Mouse (Mus musculus) layer of hippocampus, adult 2 months (tissue): Measurements from ENCODE around the gene Vps39. TPM values are rescaled to one million over a fixed set of nuclear protein-coding genes. Genes with fewer than 3 reads are reported as not detected.

Source experiments
- DNase-seq, 2 experiments: peaks; one replicate each; pipeline ENCODE4 v3.0.0; 2022; ENCODE audit warnings: low spot score in 2 of 2
- H3K27ac ChIP-seq: fragments of 200-600 bp; 2 replicates; pipeline ENCODE4 v1.8.1; 2022
- H3K4me3 ChIP-seq: fragments of 200-600 bp; 2 replicates; pipeline ENCODE4 v1.8.1; 2022; ENCODE audit warnings: mild to moderate bottlenecking
- CTCF ChIP-seq: fragments of 200-600 bp; conservative IDR thresholded peaks from 2 replicates; pipeline ENCODE4 v1.8.1; 2022; ENCODE audit warnings: antibody characterized with exemption, mild to moderate bottlenecking, moderate library complexity
- total RNA-seq, 2 experiments: library from RNA; stranded (reverse); gene quantifications; 2 replicates each; pipeline ENCODE4 v1.2.3; 2021

Gene Vps39
- total RNA-seq, 2 experiments from 2014 or later: 69.0 to 80.5 TPM

GRCm38 (mm10) chr2:120341741-120342140, 11.2 kb downstream of the Vps39 start:
- DNase-seq: no peak
- H3K4me3 ChIP-seq: no peak overlapping the region
- no peak for TF ChIP-seq CTCF
- H3K27ac ChIP-seq: no peak overlapping the region

- Histone ChIP-seq H3K4me3 (no peak overlapping the region), H3K27ac (0 out of 2 replicates have a peak overlapping the region, but pooled peaks have one; percentile 2)
- TF ChIP-seq CTCF: peak; percentile 77
- DNase-seq: no peak
These were observed 15.1 kb downstream of the Vps39 start for GRCm38 (mm10) chr2:120337886-120338285.

GRCm38 (mm10) chr2:120331575-120331974, 21.4 kb downstream of the Vps39 start:
- no peak for TF ChIP-seq CTCF
- H3K27ac ChIP-seq: no peak overlapping the region
- no peak for DNase-seq
- no peak overlapping the region for H3K4me3 ChIP-seq

- TF ChIP-seq CTCF: no peak
- Histone ChIP-seq H3K27ac (no peak overlapping the region), H3K4me3 (no peak overlapping the region)
- DNase-seq: no peak
These were observed 37.9 kb downstream of the Vps39 start for GRCm38 (mm10) chr2:120315077-120315476.

GRCm38 (mm10) chr2:120314487-120314886, 38.5 kb downstream of the Vps39 start:
- H3K27ac ChIP-seq: no peak overlapping the region
- DNase-seq: no peak
- no peak for TF ChIP-seq CTCF
- H3K4me3 ChIP-seq: no peak overlapping the region

- Histone ChIP-seq H3K27ac (no peak within 1 kb of the TSS), H3K4me3 (no peak within 1 kb of the TSS)
- no peak for DNase-seq
- no peak for TF ChIP-seq CTCF
These were observed 39.0 kb downstream of the Vps39 start, which contains the start of gene Pla2g4f for GRCm38 (mm10) chr2:120313976-120314375. Pla2g4f (minus strand) TSS chr2:120314165.

GRCm38 (mm10) chr2:120312276-120312825, 40.6 kb downstream of the Vps39 start:
- H3K4me3 ChIP-seq: no peak overlapping the region
- no peak for DNase-seq
- H3K27ac ChIP-seq: no peak overlapping the region
- TF ChIP-seq CTCF: no peak

- H3K27ac ChIP-seq: no peak overlapping the region
- no peak overlapping the region for H3K4me3 ChIP-seq
- DNase-seq: no peak
- no peak for TF ChIP-seq CTCF
These were observed 48.8 kb downstream of the Vps39 start for GRCm38 (mm10) chr2:120304113-120304512.

GRCm38 (mm10) chr2:120301076-120301475, 51.9 kb downstream of the Vps39 start:
- H3K27ac ChIP-seq: no peak overlapping the region
- no peak overlapping the region for H3K4me3 ChIP-seq
- no peak for TF ChIP-seq CTCF
- no peak for DNase-seq

- Histone ChIP-seq H3K27ac (no peak overlapping the region), H3K4me3 (no peak overlapping the region)
- no peak for TF ChIP-seq CTCF
- DNase-seq: no peak
These were observed 53.1 kb downstream of the Vps39 start for GRCm38 (mm10) chr2:120299866-120300265.

GRCm38 (mm10) chr2:120296160-120296559, 56.8 kb downstream of the Vps39 start:
- Histone ChIP-seq H3K27ac (no peak overlapping the region), H3K4me3 (no peak overlapping the region)
- DNase-seq: no peak
- TF ChIP-seq CTCF: no peak

GRCm38 (mm10) chr2:120291471-120292078, 61.4 kb downstream of the Vps39 start:
- H3K27ac ChIP-seq: no peak overlapping the region
- no peak overlapping the region for H3K4me3 ChIP-seq
- TF ChIP-seq CTCF: no peak
- no peak for DNase-seq

- no peak for DNase-seq
These were observed 63.9 kb downstream of the Vps39 start, which contains the start of gene Pla2g4d for GRCm38 (mm10) chr2:120288995-120289394. Pla2g4d (minus strand) TSS chr2:120289197.

GRCm38 (mm10) chr2:120288401-120288800, 64.5 kb downstream of the Vps39 start:
- Histone ChIP-seq H3K27ac (no peak overlapping the region), H3K4me3 (no peak overlapping the region)
- DNase-seq: no peak
- no peak for TF ChIP-seq CTCF

More at GRCm38 (mm10) chr2:120288995-120289394, 63.9 kb downstream of the Vps39 start, which contains the start of gene Pla2g4d:
- H3K4me3 ChIP-seq: no peak within 1 kb of the TSS
- no peak for TF ChIP-seq CTCF
- no peak within 1 kb of the TSS for H3K27ac ChIP-seq
